Mouse (Mus musculus) urinary bladder, postnatal 10 days (tissue): ENCODE data around the gene Setd1b.

Experiments
- DNase-seq: peaks from one replicate; pipeline ENCODE4 v3.0.0; 2022; ENCODE audit warnings: low spot score

Setd1b gene

DNA sequence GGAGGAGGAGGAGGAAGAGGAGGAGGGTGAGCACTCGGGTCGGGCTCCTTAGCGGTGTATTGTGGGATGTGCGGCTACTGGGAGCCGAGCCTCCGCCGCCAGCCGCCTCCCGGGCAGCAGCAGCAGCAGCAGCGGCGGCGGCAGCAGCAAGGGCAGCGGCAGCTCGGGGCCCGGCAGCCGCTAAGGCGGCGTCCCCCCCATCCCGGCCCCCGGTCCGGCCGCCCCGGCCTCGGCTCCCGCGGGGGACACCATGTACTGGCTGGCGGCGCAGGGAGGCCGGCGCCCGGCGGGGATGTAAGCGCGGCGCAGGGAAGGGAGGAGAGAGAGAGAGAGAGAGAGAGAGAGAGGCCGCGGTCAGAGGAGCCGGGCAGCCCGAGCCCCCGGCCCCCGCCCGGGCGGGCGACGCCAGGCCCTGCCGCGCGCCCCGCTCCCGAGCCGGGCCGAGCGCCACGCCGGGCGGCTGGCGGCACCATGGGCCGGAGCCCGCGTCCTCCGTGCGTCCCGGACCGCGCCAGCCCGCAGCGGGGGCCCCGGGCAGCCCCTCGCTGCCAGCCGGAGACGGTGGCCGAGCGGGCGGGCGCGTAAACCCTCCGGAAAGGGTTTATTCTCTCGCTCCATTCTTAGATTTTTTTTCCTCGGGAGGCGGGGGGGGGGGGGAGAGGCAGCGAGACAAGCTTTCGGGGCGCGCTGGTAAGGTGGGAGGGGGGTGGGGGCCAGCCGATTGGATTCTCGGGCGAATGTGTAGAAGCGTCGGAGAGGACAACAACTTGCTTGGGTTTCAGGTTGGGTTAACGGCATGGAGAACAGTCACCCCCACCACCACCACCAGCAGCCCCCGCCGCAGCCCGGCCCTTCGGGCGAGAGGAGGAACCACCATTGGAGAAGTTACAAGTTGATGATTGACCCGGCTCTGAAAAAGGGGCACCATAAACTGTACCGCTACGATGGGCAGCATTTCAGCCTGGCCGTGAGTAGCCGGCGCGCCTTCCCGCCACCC, at the start of gene Setd1b:
Gene Setd1b (plus strand): TSS at position 33 of the 997 bp plus-strand sequence.
- no peak for DNase-seq

DNA sequence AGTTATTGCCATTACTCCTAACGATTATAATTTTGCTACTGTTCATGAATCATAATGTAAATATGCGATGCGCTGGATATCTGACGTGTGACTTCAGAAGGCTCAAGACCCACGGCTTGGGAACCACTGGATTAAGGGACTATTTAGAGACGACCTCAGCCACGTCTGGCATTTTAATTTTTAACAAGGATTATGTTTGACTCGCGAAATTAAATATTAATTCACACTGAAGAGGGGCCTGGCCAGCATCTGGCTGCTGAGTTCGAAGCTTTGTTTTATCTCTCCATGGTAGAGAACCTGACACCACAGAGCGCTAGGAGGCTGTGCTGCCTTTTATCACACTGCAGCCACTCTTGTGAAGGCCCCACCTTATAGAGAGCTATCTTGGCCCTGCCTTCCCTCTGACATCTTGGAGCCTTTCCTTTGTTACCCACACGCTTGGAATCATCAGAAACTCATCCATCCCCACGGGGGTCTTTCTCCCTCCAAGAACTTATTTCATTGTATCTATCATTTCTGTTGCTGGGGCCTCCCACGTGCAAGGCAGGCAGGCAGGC, 48.8 kb upstream of the Setd1b start:
- no peak for DNase-seq

DNA sequence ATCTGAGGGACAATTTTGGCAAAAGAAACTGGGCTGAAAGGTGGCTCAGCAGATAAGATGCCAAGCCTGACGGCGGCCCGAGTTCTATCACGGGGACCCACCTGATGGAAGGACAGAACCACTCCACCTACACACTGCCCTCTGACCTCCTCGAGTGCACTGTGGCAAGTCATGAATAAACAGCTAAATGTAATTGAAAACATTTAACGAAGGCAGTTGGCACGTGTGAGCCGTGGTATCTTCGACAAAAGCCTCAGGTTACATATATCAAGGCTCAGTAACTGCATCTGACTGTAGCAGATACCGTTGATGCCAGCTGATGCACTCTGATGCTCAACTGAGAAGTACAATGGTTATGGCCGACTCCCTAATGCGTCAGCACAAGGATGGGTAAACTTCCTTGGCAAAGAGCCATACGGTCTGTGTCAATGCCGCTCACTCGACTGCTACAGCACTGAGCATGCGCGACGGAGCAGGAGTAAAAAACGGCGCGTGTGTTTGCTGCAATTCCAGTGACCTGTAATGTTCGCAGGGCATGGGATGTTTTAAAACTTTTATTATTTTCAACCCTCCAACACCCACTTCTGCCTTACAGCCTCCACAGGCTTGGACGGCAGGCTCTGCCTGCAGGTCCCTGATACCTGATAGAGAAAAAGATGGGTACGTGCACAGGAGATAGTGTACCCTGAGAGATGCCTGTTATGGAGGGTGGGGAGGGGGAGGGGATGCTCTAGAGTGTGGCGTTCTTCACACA, 47.6 kb upstream of the Setd1b start:
- DNase-seq, result no peak

DNA sequence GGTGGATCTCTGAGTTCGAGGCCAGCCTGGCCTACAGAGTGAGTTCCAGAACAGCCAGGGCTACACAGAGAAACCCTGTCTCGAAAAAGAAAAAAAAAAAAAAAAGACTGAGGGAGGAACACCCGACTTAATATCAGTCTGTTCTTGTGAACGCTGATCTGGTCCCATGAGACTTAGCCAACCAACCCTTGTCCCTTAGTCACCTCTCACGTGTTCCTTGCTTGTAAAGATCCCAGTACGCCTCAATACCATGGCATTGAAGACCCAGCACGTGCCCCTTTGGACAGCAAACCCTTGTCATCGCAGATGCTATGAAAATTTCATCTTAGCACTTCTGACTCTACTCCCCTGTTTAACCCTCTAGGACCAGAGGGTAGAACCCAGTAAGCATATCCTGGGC, 45.7 kb upstream of the Setd1b start:
- DNase-seq, result no peak

DNA sequence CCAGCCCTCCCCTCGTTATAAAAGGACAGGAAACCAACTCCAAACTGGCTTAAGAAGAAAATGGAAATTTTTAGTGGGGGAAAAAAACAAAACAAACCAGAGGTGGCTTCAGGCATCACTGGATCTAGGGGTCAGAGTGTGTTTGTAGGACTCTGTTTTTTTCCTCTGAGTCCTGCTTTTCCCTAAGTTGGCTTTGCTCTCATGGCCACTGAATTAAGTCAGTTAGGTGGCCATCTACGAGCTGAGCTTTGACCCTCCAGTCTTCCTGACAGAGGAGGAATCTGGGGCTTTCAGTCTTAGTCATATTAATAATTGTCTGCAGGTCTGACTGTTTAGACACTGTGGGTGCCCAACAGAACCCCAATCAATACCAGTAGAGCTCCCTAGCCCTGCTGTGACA, 43.5 kb upstream of the Setd1b start:
- DNase-seq, result no peak

DNA sequence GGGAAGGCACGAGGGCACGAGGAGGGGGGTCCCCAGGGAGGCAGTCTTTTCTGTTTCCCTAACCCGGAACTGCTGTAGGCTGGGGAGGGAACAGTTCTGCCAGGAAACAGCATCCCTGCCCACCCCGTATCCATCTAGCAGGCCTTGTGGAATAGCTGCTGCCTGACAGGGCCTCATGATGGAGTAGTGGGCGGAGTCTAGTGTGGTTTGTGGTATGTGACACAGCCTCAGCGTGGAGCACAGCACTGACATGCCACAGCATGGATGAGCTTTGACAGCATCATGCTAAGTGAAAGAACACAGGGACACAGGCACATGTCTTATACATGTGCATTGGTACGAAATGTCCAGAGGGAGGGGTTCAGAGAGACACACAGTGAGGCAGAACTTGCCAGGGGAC, 39.6 kb upstream of the Setd1b start:
- DNase-seq, result no peak

DNA sequence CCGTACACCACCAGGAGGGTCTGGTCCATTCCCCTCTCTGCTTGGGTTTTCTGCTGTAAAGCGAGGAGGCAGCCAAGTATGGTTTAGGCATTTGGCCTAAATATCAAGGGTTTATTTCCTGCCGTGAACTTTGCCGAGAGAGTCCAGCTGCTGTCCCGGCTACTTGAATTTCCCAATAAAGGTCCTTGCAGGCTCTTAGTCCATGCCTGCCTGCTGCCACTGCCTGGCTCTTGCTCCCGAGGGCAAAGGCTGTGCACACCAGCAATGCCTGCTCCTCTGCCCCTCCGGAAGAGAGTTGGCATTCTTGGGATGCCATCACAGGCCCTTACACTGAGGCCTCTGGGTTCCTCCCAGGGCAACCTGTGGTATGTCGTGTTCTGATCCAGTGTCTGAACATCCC, 38.4 kb upstream of the Setd1b start:
- no peak for DNase-seq

DNA sequence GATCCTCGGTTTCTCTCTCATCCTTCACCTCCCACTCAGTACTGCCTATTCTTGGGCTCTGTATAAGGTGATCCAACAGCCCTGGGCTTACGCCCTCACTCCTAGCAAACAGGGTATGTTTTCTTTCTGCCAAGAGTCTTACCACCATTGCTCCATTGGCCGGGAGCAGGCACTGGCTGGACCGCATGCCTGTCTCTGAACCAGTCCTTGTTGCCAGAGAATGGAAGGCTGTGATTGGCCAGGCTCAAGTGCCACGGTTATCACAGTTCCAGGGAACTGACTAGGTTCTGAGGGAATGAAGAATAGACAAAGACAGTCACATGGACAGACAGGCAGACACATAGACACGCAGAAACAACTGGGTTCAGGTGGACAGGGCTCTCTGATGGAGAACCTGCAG, 37.2 kb upstream of the Setd1b start:
- DNase-seq, result no peak

DNA sequence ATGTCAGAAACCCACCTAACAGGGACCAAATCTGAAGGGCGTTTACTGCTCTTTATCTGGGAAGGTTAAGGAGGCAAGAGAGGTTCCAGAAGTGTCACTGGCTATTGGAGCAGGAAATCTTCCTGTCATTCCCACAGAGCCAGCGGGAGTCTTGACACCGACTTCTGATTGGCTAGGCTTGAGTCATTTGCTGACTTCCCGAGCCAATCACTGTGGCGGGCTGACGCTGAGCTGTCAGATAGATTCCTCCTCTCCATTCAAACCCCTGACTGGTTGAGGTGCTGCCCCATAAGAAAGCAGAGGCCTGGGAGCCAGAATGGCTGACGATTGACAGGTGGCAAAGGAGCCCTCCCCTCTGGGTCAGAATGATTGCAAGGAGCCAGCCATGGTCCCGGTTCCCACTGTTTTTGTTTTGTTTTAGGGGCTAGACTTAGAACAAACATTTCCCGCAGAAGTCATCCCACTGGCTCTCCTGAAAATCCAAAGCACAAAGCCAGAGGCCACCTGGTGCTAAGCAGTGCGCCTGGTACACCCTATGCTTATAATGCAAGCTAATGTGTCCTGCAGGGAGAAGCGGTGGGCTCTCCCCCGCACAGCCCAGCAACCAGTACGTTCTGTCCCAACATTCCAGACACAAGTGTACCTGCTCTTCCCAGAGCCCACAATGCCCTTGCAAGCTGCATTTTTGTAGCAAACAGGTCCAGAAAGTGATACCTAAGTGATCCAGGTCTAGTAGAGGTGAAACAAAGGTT, 32.4 kb upstream of the Setd1b start:
- no peak for DNase-seq

DNA sequence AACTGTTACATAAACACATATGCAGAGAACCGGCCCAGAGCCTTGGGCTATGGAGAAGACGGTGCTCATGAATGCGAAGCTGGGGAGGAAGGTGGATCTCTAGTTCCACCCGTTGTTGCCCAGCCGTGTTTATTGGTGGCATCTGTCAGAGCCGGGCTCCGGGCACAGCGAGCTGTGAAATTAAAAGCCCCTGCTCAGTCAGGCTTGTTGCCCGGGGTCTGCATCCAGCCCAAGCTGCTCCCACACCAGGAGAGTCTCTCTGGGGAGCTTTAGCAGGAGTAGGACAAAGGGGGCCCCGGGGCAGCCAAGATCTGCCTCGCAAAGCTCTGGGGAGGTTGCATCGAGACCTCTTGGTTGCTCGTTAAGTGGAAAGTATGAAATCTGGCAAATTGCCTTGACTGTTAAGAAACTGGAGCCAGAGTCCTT, 31.7 kb upstream of the Setd1b start:
- no peak for DNase-seq

DNA sequence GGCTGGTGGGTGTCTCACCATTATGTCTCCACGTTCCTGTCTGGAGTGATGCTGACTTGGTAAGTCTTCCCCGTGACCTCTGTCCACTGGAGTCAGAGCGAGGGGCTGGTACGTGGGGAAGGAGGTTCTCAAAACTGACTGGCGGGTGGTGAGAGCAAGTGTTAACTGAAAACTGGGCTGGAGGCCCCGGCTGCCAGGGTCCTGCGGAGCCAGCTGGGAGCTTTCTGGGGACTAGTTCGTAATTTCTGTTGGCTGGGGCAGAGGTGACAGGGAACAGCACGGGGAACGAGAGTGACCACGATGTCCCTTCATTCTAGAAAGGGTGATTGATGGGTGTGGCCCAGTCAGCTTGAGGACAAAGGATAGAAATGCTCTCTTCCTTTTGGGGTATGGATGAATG, 27.9 kb upstream of the Setd1b start:
- DNase-seq, result no peak

DNA sequence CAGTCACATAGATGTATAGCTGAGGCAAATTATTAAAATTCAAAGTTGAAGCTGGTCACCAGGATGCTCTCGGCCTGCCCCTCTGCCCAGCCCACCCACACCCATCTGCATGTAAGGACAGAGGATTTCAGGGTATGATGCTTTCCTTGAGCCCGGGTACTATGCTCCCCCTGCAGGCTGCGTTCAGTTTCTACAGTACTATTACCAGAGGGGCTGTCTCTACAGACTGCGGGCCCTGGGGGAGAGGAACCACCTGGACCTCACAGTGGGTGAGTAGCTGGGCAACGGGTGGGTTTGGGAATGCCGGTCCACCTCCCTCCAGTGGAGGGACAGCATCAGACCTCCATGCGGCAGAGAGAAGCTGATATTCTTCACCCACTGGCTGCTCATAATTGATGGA, 27.1 kb upstream of the Setd1b start:
- no peak for DNase-seq

DNA sequence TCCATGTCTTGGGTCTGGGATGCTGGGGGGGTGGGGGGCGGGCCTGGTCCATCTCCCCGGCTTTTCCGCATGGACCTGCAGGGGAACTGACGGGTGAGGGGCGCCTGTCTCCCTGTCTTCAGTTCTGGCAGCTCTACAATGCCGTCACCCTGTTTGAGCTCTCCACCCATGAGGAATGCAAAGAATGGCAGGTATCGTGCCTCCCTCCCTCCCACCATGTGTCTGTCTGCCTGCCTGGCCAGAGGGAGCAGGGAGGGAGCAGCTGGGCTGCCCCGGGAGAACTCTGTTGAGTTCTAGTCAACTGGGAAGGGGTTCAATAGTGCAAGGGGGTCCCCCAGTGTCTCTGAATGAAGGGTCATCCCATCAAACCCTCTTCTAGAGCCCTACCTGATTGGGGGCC, 25.9 kb upstream of the Setd1b start:
- no peak for DNase-seq

DNA sequence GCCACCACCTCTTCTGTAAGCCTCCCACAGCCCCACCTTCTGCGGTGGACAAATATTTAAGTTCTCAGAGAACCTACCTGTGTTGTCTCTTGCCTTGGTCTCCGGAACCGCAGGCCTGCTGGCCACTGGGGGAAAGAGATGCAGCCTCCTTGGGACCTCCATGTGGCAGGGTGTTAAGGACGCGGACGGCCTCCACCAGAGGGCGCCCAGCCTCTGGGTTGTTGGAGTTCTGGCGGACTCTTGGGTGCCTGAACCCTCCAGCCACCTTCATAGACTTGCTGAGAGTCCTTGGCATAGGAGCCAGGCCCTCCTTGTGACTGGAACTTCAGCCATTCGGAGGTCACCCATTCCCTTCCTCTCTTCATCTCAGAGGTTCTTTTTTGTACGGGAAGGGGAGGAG, 24.7 kb upstream of the Setd1b start:
- no peak for DNase-seq

DNA sequence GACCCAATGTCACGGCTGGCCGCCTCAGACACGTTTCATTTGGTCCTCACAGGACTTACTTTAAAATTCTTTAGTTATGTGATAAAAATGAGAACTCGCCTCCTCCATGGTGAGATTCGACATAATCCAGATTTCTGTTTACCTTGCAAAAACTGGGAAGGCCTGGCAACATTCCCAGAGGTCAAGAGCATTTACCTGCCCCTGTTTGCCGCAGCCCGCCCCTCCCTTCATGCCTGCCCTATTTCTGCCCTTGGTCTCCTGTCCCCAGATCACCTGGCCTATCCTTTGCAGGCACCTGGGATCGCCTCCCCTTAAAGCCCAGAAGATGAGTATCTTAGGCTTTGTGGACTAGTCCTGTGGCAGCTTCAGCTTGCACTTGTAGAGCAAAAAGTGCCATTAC, 24.2 kb upstream of the Setd1b start:
- no peak for DNase-seq

DNA sequence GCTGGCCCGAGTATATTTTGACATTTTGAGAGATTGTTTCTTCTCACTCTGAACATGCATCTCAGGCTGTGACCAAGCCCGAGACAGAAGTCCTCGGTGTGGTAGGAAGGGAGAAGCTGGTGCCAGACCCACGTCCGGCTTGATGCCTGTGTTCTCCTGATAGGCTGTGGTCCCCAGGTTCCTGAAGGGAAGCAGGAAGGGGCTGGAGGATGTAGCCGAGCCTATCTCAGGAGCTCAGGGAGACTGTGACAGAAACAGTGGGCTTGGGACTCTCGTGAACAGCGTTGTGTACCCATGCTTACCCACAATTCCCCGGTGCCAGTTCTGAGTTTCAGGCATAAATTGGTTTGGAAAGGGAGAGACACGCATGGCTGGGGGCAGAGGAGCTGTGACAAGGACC, 23.2 kb upstream of the Setd1b start:
- DNase-seq, result no peak

DNA sequence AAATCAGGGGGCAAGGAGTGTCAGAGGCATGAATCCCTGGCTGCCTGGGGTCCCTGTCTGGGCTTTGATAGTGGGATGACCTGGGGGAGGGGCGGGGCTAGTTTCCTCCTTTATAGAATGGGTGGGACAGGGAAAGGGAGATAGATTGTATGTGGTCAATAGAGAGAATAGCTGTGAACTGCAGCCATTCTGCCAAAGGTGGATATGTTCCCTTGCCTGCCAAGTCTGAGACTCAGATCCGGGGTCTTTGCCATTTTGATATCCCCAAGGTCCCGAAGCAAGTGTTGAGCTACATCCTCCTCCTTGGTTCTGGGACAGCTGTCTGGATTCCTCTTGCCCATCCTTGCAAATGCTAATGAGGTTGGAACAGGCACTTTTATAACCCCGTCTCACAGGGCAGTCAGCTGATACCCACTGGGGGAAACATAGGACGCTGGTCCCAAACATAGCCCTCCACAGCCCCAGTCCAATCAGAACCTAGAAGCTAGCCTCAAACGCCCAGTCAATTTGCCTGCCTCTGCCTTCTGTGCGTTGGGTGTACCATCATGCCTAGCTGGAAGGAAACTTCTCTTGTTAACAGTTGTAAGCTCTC, 21.3 kb upstream of the Setd1b start:
- no peak for DNase-seq

DNA sequence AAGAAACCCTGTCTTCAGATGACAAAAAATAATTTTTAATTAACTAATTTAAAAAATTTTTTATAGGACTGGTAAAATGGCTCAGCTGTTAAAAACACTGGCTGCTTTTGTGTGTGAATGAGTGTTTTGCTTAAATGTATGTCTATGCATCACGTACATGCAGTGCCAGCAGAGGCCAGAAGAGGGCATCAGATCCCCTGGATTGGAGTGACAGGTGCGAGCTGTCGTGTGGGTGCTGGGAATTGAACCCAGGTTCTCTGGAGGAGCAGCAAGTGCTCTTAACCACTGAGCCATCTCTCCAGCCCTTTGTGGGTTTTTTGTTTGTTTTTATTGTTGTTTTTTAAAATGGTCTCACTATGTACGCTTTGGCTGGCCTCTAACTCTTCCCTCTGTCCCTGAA, 19.8 kb upstream of the Setd1b start:
- DNase-seq, result no peak

DNA sequence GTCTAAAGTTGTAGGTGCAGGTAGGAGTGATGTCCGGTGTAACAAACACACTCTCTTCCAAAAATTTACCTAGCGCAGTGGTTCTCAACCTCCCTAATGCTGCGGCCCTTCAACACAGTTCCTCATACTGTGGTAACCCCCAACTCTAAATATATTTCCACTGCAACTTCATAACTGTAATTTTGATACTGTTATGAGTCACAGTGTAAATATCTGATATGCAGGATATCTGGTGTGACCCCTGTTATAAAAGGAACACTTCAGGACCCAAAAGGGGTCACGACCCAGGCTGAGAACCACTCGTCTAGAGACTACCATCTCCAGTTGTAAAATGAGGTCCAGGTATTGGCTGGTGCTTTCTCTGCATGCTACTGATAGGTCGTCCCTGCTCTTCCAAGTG, 16.9 kb upstream of the Setd1b start:
- no peak for DNase-seq

DNA sequence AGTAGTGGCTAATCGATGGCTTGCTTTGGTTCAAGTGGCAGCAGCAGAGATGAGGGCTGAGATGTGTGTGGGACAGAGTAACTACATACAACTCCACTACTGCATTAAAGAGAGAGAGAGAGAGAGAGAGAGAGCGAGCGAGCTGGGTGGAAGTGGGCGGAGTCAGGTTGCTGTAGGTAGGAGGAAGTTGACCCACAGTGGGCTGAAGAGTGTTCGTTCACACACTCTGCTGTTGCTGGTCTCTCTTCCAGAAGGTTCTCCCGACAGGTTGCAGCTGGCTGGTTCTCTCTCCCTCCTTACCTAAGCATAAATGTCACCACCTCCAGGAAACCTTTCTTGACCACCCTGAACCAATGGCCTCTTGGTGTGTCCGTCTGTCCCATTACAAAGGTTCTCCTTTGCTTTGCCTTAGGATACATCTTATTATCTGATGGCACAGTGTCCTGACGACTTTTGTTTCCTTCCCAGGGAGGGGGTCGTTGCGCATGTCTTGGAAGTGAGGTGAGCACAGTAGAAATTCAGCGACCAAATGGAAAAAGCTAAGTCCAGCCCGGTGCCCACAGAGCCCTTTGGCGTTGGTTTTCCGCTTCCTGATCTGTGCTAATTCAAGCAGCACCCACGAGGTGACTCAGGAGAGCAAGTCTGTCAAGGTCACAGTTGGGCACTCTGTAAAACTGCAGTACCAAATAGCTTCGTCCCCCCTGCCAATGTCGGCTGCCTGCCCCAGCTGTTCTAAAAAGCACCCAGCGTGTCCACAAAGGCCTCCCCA, 16.2 kb upstream of the Setd1b start:
- DNase-seq, result no peak

DNA sequence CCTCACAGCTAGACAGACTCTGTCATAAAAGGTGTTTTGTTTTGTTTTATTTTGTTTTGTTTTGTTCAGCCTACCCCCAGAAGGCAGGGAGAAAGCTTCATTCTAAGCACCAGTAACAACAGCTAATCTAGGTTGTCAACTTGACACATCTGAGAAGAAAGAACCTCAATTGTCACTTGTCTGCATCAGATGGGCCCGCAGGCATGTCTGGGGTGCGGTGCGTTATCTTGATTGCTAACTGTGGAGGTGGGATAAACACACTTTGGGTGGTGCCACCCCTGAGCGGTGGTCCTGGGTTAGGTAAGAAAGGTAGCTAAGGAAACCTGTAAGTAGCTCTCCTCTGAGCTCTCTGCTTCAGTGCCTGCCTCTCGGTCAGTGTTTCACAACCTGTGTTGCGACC, 15.0 kb upstream of the Setd1b start:
- no peak for DNase-seq
